Mouse (Mus musculus) CH12.LX (cell line): Measurements from ENCODE around the gene Cttnbp2nl. TPM values are rescaled to one million over a fixed set of nuclear protein-coding genes. Genes with fewer than 3 reads are reported as not detected.

Source experiments
- DNase-seq: peaks from one replicate; pipeline ENCODE4 v3.0.0-alpha.2; 2013; ENCODE audit errors: extremely low read depth
- H3K27ac ChIP-seq: 2 replicates; pipeline ENCODE4 v1.5.1; 2012; ENCODE audit warnings: low read depth, mild to moderate bottlenecking, control low read depth, moderate library complexity; ENCODE audit not compliant: insufficient read depth
- H3K27me3 ChIP-seq: replicated peaks from 2 replicates; pipeline ENCODE3; 2012; ENCODE audit warnings: inconsistent platforms
- H3K36me3 ChIP-seq, 2 experiments: replicated peaks in 1 of 2; 2 replicates each; pipeline versions ENCODE3 to v1.6.1; 2012; ENCODE audit warnings: inconsistent platforms in 1 of 2, low read length in 1 of 2, mild to moderate bottlenecking in 1 of 2, mixed read lengths in 1 of 2, moderate library complexity in 1 of 2; ENCODE audit not compliant: control insufficient read depth in 1 of 2, insufficient read depth in 1 of 2
- H3K4me1 ChIP-seq, 2 experiments: 2 replicates each; pipeline ENCODE4 v1.6.1; 2012; ENCODE audit warnings: inconsistent platforms in 1 of 2, moderate library complexity in 1 of 2; ENCODE audit not compliant: insufficient read depth in 2 of 2, control insufficient read depth in 1 of 2
- H3K4me2 ChIP-seq: 2 replicates; pipeline ENCODE4 v1.6.1; 2012; ENCODE audit warnings: low read depth, mild to moderate bottlenecking, control low read depth; ENCODE audit not compliant: poor library complexity, insufficient read depth, severe bottlenecking
- H3K4me3 ChIP-seq, 3 experiments: fragments of 150-350 bp in 1 of 3; sonication (generic) in 1 of 3; replicated peaks in 1 of 3; 2 replicates each; pipeline versions ENCODE3 to v1.5.1; 2011 to 2012; ENCODE audit warnings: low read depth in 2 of 3, low read length in 2 of 3, mild to moderate bottlenecking in 2 of 3, moderate library complexity in 2 of 3, control low read depth in 1 of 3, improper control_type of control experiment in 1 of 3, inconsistent platforms in 1 of 3, mixed read lengths in 1 of 3; ENCODE audit not compliant: poor library complexity in 1 of 3
- H3K79me2 ChIP-seq: replicated peaks from 2 replicates; pipeline ENCODE4 v1.6.1; 2012; ENCODE audit warnings: mild to moderate bottlenecking, moderate library complexity; ENCODE audit not compliant: control insufficient read depth, poor library complexity, insufficient read depth, severe bottlenecking; ENCODE audit errors: extremely low read depth
- H3K9ac ChIP-seq: 2 replicates; pipeline ENCODE4 v1.6.1; 2012; ENCODE audit warnings: low read depth, mild to moderate bottlenecking, control low read depth, moderate library complexity; ENCODE audit not compliant: insufficient read depth
- H3K9me3 ChIP-seq: replicated peaks from 2 replicates; pipeline ENCODE3; 2012; ENCODE audit warnings: low read length, inconsistent platforms, mixed read lengths
- CHD1 ChIP-seq: IDR thresholded peaks from 2 replicates; pipeline ENCODE4 v1.6.1; 2012; ENCODE audit warnings: low read depth, low read length, improper control_type of control experiment, inconsistent platforms
- CHD2 ChIP-seq: IDR thresholded peaks from 2 replicates; pipeline ENCODE4 v1.6.1; 2011; ENCODE audit warnings: low read length, improper control_type of control experiment
- E2F4 ChIP-seq: IDR thresholded peaks from 2 replicates; pipeline ENCODE4 v1.6.1; 2011; ENCODE audit warnings: low read depth, low read length, improper control_type of control experiment; ENCODE audit not compliant: insufficient replicate concordance
- ELF1 ChIP-seq: IDR thresholded peaks from 2 replicates; pipeline ENCODE4 v1.6.1; 2014; ENCODE audit warnings: low read depth, mild to moderate bottlenecking, inconsistent platforms, low read length, improper control_type of control experiment
- EP300 ChIP-seq: IDR thresholded peaks from 2 replicates; pipeline ENCODE4 v1.6.1; 2011; ENCODE audit warnings: low read length, improper control_type of control experiment
- GABPA ChIP-seq: IDR thresholded peaks from 2 replicates; pipeline ENCODE4 v1.6.1; 2012; ENCODE audit warnings: low read depth, low read length, improper control_type of control experiment, inconsistent platforms; ENCODE audit not compliant: insufficient replicate concordance
- IRF4 ChIP-seq: IDR thresholded peaks from 2 replicates; pipeline ENCODE4 v1.6.1; 2014; ENCODE audit warnings: low read depth, mild to moderate bottlenecking, inconsistent platforms, low read length, improper control_type of control experiment
- JUN ChIP-seq: IDR thresholded peaks from 2 replicates; pipeline ENCODE4 v1.6.1; 2011; ENCODE audit warnings: low read depth, mild to moderate bottlenecking, low read length, improper control_type of control experiment, moderate library complexity; ENCODE audit not compliant: insufficient read depth
- KAT2A ChIP-seq: IDR thresholded peaks from 2 replicates; pipeline ENCODE4 v1.6.1; 2012; ENCODE audit warnings: low read length, improper control_type of control experiment, inconsistent platforms; ENCODE audit not compliant: insufficient replicate concordance
- MAFK ChIP-seq: IDR thresholded peaks from 2 replicates; pipeline ENCODE4 v1.6.1; 2011; ENCODE audit warnings: low read length, improper control_type of control experiment; ENCODE audit not compliant: insufficient replicate concordance
- MAX ChIP-seq: IDR thresholded peaks from 2 replicates; pipeline ENCODE4 v1.6.1; 2011; ENCODE audit warnings: low read length, improper control_type of control experiment
- MYC ChIP-seq: IDR thresholded peaks from 2 replicates; pipeline ENCODE4 v1.6.1; 2011; ENCODE audit warnings: low read depth, mild to moderate bottlenecking, improper control_type of control experiment, low read length
- NRF1 ChIP-seq: IDR thresholded peaks from 2 replicates; pipeline ENCODE4 v1.6.1; 2014; ENCODE audit warnings: low read depth, mild to moderate bottlenecking, inconsistent platforms, low read length, improper control_type of control experiment, moderate library complexity
- PAX5 ChIP-seq: IDR thresholded peaks from 2 replicates; pipeline ENCODE4 v1.6.1; 2012; ENCODE audit warnings: low read length, inconsistent platforms, mixed read lengths
- POLR2A ChIP-seq: IDR thresholded peaks from 2 replicates; pipeline ENCODE4 v1.6.1; 2011; ENCODE audit warnings: low read depth, mild to moderate bottlenecking, improper control_type of control experiment, low read length
- POLR2AphosphoS2 ChIP-seq: IDR thresholded peaks from 2 replicates; pipeline ENCODE4 v1.6.1; 2011; ENCODE audit warnings: low read depth, low read length, improper control_type of control experiment
- RCOR1 ChIP-seq: conservative IDR thresholded peaks from 2 replicates; pipeline ENCODE4 v1.6.1; 2012; ENCODE audit warnings: low read depth, mild to moderate bottlenecking, inconsistent platforms, low read length, improper control_type of control experiment
- SIN3A ChIP-seq: IDR thresholded peaks from 2 replicates; pipeline ENCODE4 v1.6.1; 2012; ENCODE audit warnings: low read length, improper control_type of control experiment, inconsistent platforms
- SMC3 ChIP-seq: IDR thresholded peaks from 2 replicates; pipeline ENCODE4 v1.6.1; 2011; ENCODE audit warnings: low read depth, low read length, improper control_type of control experiment
- TBP ChIP-seq: conservative IDR thresholded peaks from 2 replicates; pipeline ENCODE4 v1.6.1; 2011; ENCODE audit warnings: low read depth, low read length, improper control_type of control experiment
- TCF12 ChIP-seq: IDR thresholded peaks from 2 replicates; pipeline ENCODE4 v1.6.1; 2014; ENCODE audit warnings: low read depth, mild to moderate bottlenecking, inconsistent platforms, low read length, improper control_type of control experiment
- UBTF ChIP-seq: IDR thresholded peaks from 2 replicates; pipeline ENCODE4 v1.6.1; 2012; ENCODE audit warnings: low read depth, mild to moderate bottlenecking, inconsistent platforms, low read length, improper control_type of control experiment, moderate library complexity
- USF1 ChIP-seq: IDR thresholded peaks from 2 replicates; pipeline ENCODE4 v1.6.1; 2014; ENCODE audit warnings: low read depth, mild to moderate bottlenecking, inconsistent platforms, low read length, improper control_type of control experiment
- USF2 ChIP-seq: conservative IDR thresholded peaks from 2 replicates; pipeline ENCODE4 v1.6.1; 2011; ENCODE audit warnings: low read depth, low read length, improper control_type of control experiment
- ZC3H11A ChIP-seq: IDR thresholded peaks from 2 replicates; pipeline ENCODE4 v1.6.1; 2012; ENCODE audit warnings: low read depth, mild to moderate bottlenecking, inconsistent platforms, low read length, improper control_type of control experiment
- ZKSCAN1 ChIP-seq: IDR thresholded peaks from 2 replicates; pipeline ENCODE4 v1.6.1; 2012; ENCODE audit warnings: low read depth, inconsistent platforms, low read length, improper control_type of control experiment, borderline replicate concordance
- ZMIZ1 ChIP-seq: IDR thresholded peaks from 2 replicates; pipeline ENCODE4 v1.6.1; 2012; ENCODE audit warnings: low read depth, mild to moderate bottlenecking, inconsistent platforms, low read length, improper control_type of control experiment
- dilution Hi-C: fragments of 300-500 bp; cut with MboI; formaldehyde crosslinking; loops from 2 replicates; pipeline ENCODE4 v1.14.3; 2020; ENCODE audit warnings: low sequenced_read_pairs; ENCODE audit not compliant: extremely low pct_unique_long_range_greater_than_20kb, extremely low pct_ligation_motif_present
- in situ Hi-C: fragments of 300-500 bp; cut with MboI; formaldehyde crosslinking; loops from 3 replicates; pipeline ENCODE4 v1.14.3; 2019; ENCODE audit warnings: low sequenced_read_pairs, low pct_ligation_motif_present, low pct_unique_long_range_greater_than_20kb, mixed read lengths
- polyA plus RNA-seq: library from polyadenylated mRNA; unstranded; fragments of >175 nt; gene quantifications from 2 replicates; pipeline ENCODE4 v1.2.1, GENCODE M21; 2012; ENCODE audit warnings: low read depth; ENCODE audit not compliant: insufficient read length
- total RNA-seq, 2 experiments: library from RNA; depleted of rRNA; stranded (reverse); fragments of 300-350 nt in 1 of 2; fragments of >200 nt in 1 of 2; gene quantifications; 2 replicates each; pipeline ENCODE4 v1.2.3; 2012 to 2014

Gene Cttnbp2nl
- total and polyA plus RNA-seq, 3 experiments: 0.21 to 0.70 (median 0.43) TPM

DNA sequence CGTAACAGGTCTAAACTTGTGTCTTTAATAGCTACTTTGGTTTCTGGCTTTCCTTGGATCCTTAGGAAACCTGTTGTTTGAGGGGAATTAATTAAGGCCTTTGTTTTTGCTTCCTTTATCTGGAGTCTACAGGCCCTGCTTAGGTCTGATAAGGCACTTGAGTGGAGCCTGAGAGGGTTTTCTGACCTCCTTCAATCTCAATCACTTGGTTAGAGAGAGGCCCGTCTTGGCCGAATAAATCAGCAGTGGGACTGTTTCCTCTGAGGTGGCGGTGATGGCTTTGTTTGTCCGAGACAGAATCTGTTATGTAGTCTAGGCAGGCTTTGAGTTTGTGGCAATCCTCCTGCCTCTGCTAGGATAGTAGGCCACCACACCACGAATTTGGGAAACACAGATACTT lies 55.4 kb downstream of the Cttnbp2nl start:
- no peak overlapping the region for H3K4me3 ChIP-seq
- dilution Hi-C loops (no loop called here), in situ Hi-C loops (no loop called here)
- no peak overlapping the region for H3K27ac ChIP-seq
- H3K36me3 ChIP-seq: no peaks in the 10 kb centered on the region
- no peak overlapping the region for H3K4me2 ChIP-seq
- peaks cover 0 to 11% of the 10 kb centered on the region in 2 experiments; a peak in 2 of 4 replicates for H3K4me1 ChIP-seq
- DNase-seq: no peak
- H3K27me3 ChIP-seq: no peaks in the 10 kb centered on the region
- TF ChIP-seq EP300 (no peak), JUN (no peak), NRF1 (no peak), TCF12 (no peak), POLR2AphosphoS2 (no peak), SMC3 (no peak), MYC (no peak), PAX5 (no peak), ZMIZ1 (no peak), MAFK (no peak), IRF4 (no peak), UBTF (no peak), ZC3H11A (no peak), POLR2A (no peak), ZKSCAN1 (no peak), GABPA (no peak), CHD1 (no peak)
- H3K9me3 ChIP-seq: no peaks in the 10 kb centered on the region
- H3K79me2 ChIP-seq: no peaks in the 10 kb centered on the region
- no peak overlapping the region for H3K9ac ChIP-seq

GRCm38 (mm10) chr3:104995707-104996106 lies 57.2 kb downstream of the Cttnbp2nl start:
- in situ Hi-C loops: no loop called here
- Histone ChIP-seq H3K9me3 (no peaks in the 10 kb centered on the region), H3K27ac (no peak overlapping the region), H3K9ac (no peak overlapping the region)
- TF ChIP-seq RCOR1 (no peak), MAX (no peak), MAFK (no peak), E2F4 (no peak), SIN3A (no peak), MYC (no peak), KAT2A (no peak), ZKSCAN1 (no peak), NRF1 (no peak), SMC3 (no peak), POLR2AphosphoS2 (no peak), USF2 (no peak), TBP (no peak), ZC3H11A (no peak), ZMIZ1 (no peak), CHD2 (no peak), USF1 (no peak), ELF1 (no peak)
- TF ChIP-seq, all 38 proteins: peak for 0
- no peak for DNase-seq
- H3K27me3 ChIP-seq: no peaks in the 10 kb centered on the region
- H3K4me2 ChIP-seq: no peak overlapping the region
- no peaks in the 10 kb centered on the region for H3K79me2 ChIP-seq
- H3K4me3 ChIP-seq: no peak overlapping the region
- H3K4me1 ChIP-seq: peaks cover 0 to 3% of the 10 kb centered on the region in 2 experiments; a peak in 1 of 4 replicates
- dilution Hi-C loops: no loop called here
- no peaks in the 10 kb centered on the region for H3K36me3 ChIP-seq
